10 mouse cellular contexts compared by ENCODE assay signal in genomic region chr2:31453559-31454177, GRCm38 (mm10). TPM values are rescaled to one million over a fixed set of nuclear protein-coding genes. Genes with fewer than 3 reads are reported as not detected.
DNase-seq lines count a peak whose midpoint lies in the region; ATAC-seq lines count a peak whose summit lies in the region.
"Had no signal": no experiment of that assay in that cellular context is flagged by ENCODE, and none has a peak within 500 bp of the region (broad histone marks: within the 10 kb centered on the region; RNA-seq: fewer than 3 reads in every experiment).

No protein-coding gene starts in this region.

- no peak overlapping the region for H3K27ac ChIP-seq in liver, embryonic 11.5 days (ENCODE audit: low read depth, low read length)
- H3K27ac ChIP-seq in midbrain, embryonic 15.5 days, result no peak overlapping the region
- H3K27ac ChIP-seq: midbrain, embryonic 12.5 days had no signal

- H3K27me3 ChIP-seq in liver, embryonic 11.5 days (replicated peaks; ENCODE audit: control insufficient read depth, insufficient read depth, low read length), result peaks cover 17% of the 10 kb centered on the region
- peaks cover 13% of the 10 kb centered on the region for H3K27me3 ChIP-seq in midbrain, embryonic 15.5 days (replicated peaks)

- peak; percentile 43 for DNase-seq in ovary, postnatal 14 days (ENCODE audit: low spot score)
- no peak for DNase-seq in ovary, adult 18-20 months (ENCODE audit: low spot score)
- peak; percentile 37 for DNase-seq in gastrocnemius, postnatal 14 days
- DNase-seq in liver, embryonic 11.5 days (ENCODE audit: low spot score), result no peak
- peak; percentile 62 for DNase-seq in urinary bladder, postnatal 25 days (ENCODE audit: low spot score)
- no peak for DNase-seq in right cerebral cortex, postnatal 14 days
- no peak for DNase-seq in left cerebral cortex, adult 11 months (ENCODE audit: low spot score)
- DNase-seq: thymus, postnatal 14 days had no signal

- ATAC-seq in liver, embryonic 11.5 days (replicated peaks; ENCODE audit: low FRiP score), result peak; percentile 37; the same call in 1 of the 2 replicates
- ATAC-seq in midbrain, embryonic 15.5 days (replicated peaks), result no peak

- H3K9ac ChIP-seq in liver, embryonic 11.5 days (ENCODE audit: low read depth, low read length), result no peak overlapping the region
- no peak overlapping the region for H3K9ac ChIP-seq in midbrain, embryonic 15.5 days
- H3K9ac ChIP-seq: midbrain, embryonic 12.5 days had no signal

- WGBS in liver, embryonic 11.5 days, result 38% methylated on average over 11 of the region's 11 CpGs
- 39% methylated on average over 11 of the region's 11 CpGs for WGBS in midbrain, embryonic 15.5 days

- no peaks in the 10 kb centered on the region for H3K36me3 ChIP-seq in liver, embryonic 11.5 days (ENCODE audit: control insufficient read depth, insufficient read depth, low read length)
- no peaks in the 10 kb centered on the region for H3K36me3 ChIP-seq in midbrain, embryonic 15.5 days (replicated peaks)
- H3K36me3 ChIP-seq: midbrain, embryonic 12.5 days had no signal

- intact Hi-C loops in gastrocnemius, postnatal 14 days (cut with DNase I; ENCODE audit: low total_unique reads), result no loop called here

- no peak overlapping the region for H3K4me2 ChIP-seq in liver, embryonic 11.5 days
- no peak overlapping the region for H3K4me2 ChIP-seq in midbrain, embryonic 15.5 days
- H3K4me2 ChIP-seq: midbrain, embryonic 12.5 days had no signal

- H3K9me3 ChIP-seq in liver, embryonic 11.5 days (ENCODE audit: control insufficient read depth, low read length), result no peaks in the 10 kb centered on the region
- no peaks in the 10 kb centered on the region for H3K9me3 ChIP-seq in midbrain, embryonic 15.5 days
- H3K9me3 ChIP-seq: midbrain, embryonic 12.5 days had no signal

- peaks cover 15% of the 10 kb centered on the region for H3K4me1 ChIP-seq in liver, embryonic 11.5 days (replicated peaks; ENCODE audit: control insufficient read depth, insufficient read depth, low read length)
- peaks cover 15% of the 10 kb centered on the region for H3K4me1 ChIP-seq in midbrain, embryonic 15.5 days

- no peak overlapping the region for H3K4me3 ChIP-seq in liver, embryonic 11.5 days (ENCODE audit: low read depth, low read length)
- H3K4me3 ChIP-seq in midbrain, embryonic 15.5 days, result no peak overlapping the region
- H3K4me3 ChIP-seq: midbrain, embryonic 12.5 days had no signal

RNA-seq across cellular contexts. Expression of gene Ass1, which starts 16.3 kb away (rescaled TPM):
- 1 to 10 TPM; 1.2 to 2.0 TPM for total RNA-seq in gastrocnemius, postnatal 14 days (2021)
- polyA plus RNA-seq in liver, embryonic 11.5 days (2014; fragmentation: Nextera tagmentation; extraction: Ambion mirVana), result 65.1 and 72.4 TPM in 2 replicates
- polyA plus RNA-seq in midbrain, embryonic 15.5 days (2015; fragmentation: Nextera tagmentation; extraction: Ambion mirVana), result 7.6 and 9.4 TPM in 2 replicates

Comparison
In these comparisons a context has a peak if more than half of its experiments do, and no peak if none do; other contexts are left out.
1. DNase-seq: peak in ovary, postnatal 14 days (single experiment), gastrocnemius, postnatal 14 days (single experiment) and urinary bladder, postnatal 25 days (single experiment); none in ovary, adult 18-20 months (single experiment), liver, embryonic 11.5 days (single experiment), right cerebral cortex, postnatal 14 days (single experiment) and left cerebral cortex, adult 11 months (single experiment).